Mouse (Mus musculus) adrenal gland, postnatal 4 days (tissue): Measurements from ENCODE around the gene Nacad. TPM values are rescaled to one million over a fixed set of nuclear protein-coding genes. Genes with fewer than 3 reads are reported as not detected.

Source experiments
- DNase-seq, 2 experiments: peaks; one replicate each; pipeline ENCODE4 v3.0.0; 2021 to 2022; ENCODE audit warnings: low spot score in 2 of 2, mixed read lengths in 2 of 2
- total RNA-seq, 2 experiments: library from RNA; stranded (reverse); gene quantifications; 2 replicates each; pipeline ENCODE4 v1.2.3; 2021

Gene Nacad
- total RNA-seq, 2 experiments from 2014 or later: 4.7 to 12.6 TPM

- no peak for DNase-seq
Observed at GRCm38 (mm10) chr11:6581560-6581959, 24.3 kb downstream of the Nacad start.

- DNase-seq: no peak
Observed at GRCm38 (mm10) chr11:6580065-6580750, 25.6 kb downstream of the Nacad start.

GRCm38 (mm10) chr11:6579361-6579760 lies 26.5 kb downstream of the Nacad start:
- no peak for DNase-seq

- DNase-seq: no peak
Observed at GRCm38 (mm10) chr11:6576151-6576550, 29.7 kb downstream of the Nacad start.

GRCm38 (mm10) chr11:6569410-6569777 lies 36.5 kb downstream of the Nacad start:
- DNase-seq: no peak

- no peak for DNase-seq
Observed at GRCm38 (mm10) chr11:6568584-6569409, 37.1 kb downstream of the Nacad start.

- no peak for DNase-seq
Observed at GRCm38 (mm10) chr11:6567951-6568350, 37.9 kb downstream of the Nacad start.

- DNase-seq: no peak
Observed at GRCm38 (mm10) chr11:6566496-6566895, 39.4 kb downstream of the Nacad start.

GRCm38 (mm10) chr11:6563201-6563600 lies 42.7 kb downstream of the Nacad start:
- no peak for DNase-seq

- no peak for DNase-seq
Observed at GRCm38 (mm10) chr11:6562359-6562758, 43.5 kb downstream of the Nacad start.

- no peak for DNase-seq
Observed at GRCm38 (mm10) chr11:6561474-6561873, 44.4 kb downstream of the Nacad start.

- no peak for DNase-seq
Observed at GRCm38 (mm10) chr11:6560655-6561360, 45.0 kb downstream of the Nacad start.

GRCm38 (mm10) chr11:6559996-6560395 lies 45.9 kb downstream of the Nacad start:
- no peak for DNase-seq

GRCm38 (mm10) chr11:6558234-6558633 lies 47.6 kb downstream of the Nacad start:
- DNase-seq: no peak

- no peak for DNase-seq
Observed at GRCm38 (mm10) chr11:6550201-6550600, 55.7 kb downstream of the Nacad start.

- no peak for DNase-seq
Observed at GRCm38 (mm10) chr11:6549770-6550169, 56.1 kb downstream of the Nacad start.

Other genes with a start within 250 kb of the Nacad start
- 10 to 100 TPM; 62.4 to 67.1 TPM for gene Zmiz2, start 217.0 kb downstream of the Nacad start, total RNA-seq
- gene Ppia, start 190.6 kb downstream of the Nacad start, total RNA-seq: 1,000 to 10,000 TPM; 1,693 to 1,728 TPM
- gene H2afv, start 161.6 kb downstream of the Nacad start, total RNA-seq: 100 to 1,000 TPM; 105 to 130 TPM
- 10 to 100 TPM; 72.9 to 77.4 TPM for gene Purb, start 130.1 kb downstream of the Nacad start, total RNA-seq
- 1 to 10 TPM; 3.1 to 4.8 TPM for gene Myo1g, start 85.1 kb downstream of the Nacad start, total RNA-seq
- gene Ccm2, start 59.2 kb downstream of the Nacad start, total RNA-seq: 10 to 100 TPM; 40.1 to 40.9 TPM
- 10 to 100 TPM; 70.9 to 81.6 TPM for gene Tbrg4, start 20.0 kb upstream of the Nacad start, total RNA-seq
- not detected for gene Wap, start 32.6 kb upstream of the Nacad start, total RNA-seq
- gene Ramp3, start 52.5 kb upstream of the Nacad start, total RNA-seq: 10 to 100 TPM; 14.3 to 14.8 TPM
- not detected for gene Gm11983, start 231.6 kb upstream of the Nacad start, total RNA-seq